Mouse (Mus musculus): ENCODE results near the gene Ly86. TPM values are rescaled to one million over a fixed set of nuclear protein-coding genes. Genes with fewer than 3 reads are reported as not detected.

Gene Ly86
- polyA plus RNA-seq, 1 experiment from 2014 or later, result 4.8 TPM

GRCm38 (mm10) chr13:37330971-37331370 is 14.0 kb upstream of the Ly86 start:
- DNase-seq (ENCODE audit: low spot score), result no peak
- H3K4me1 ChIP-seq, result no peaks in the 10 kb centered on the region
- H3K27ac ChIP-seq (replicated peaks), result no peak overlapping the region
- no peaks in the 10 kb centered on the region for H3K27me3 ChIP-seq (replicated peaks; ENCODE audit: low read depth, poor library complexity, severe bottlenecking)
- no peak overlapping the region for H3K4me3 ChIP-seq
- 84% methylated on average over 4 of the region's 4 CpGs for WGBS
- H3K36me3 ChIP-seq (replicated peaks), result no peaks in the 10 kb centered on the region
- H3K9me3 ChIP-seq, result no peaks in the 10 kb centered on the region

- H3K4me1 ChIP-seq, result no peaks in the 10 kb centered on the region
- H3K27ac ChIP-seq (replicated peaks), result no peak overlapping the region
- no peak overlapping the region for H3K4me3 ChIP-seq
- 79% methylated on average over 4 of the region's 4 CpGs for WGBS
- H3K27me3 ChIP-seq (replicated peaks; ENCODE audit: low read depth, poor library complexity, severe bottlenecking), result no peaks in the 10 kb centered on the region
- no peaks in the 10 kb centered on the region for H3K9me3 ChIP-seq
- DNase-seq (ENCODE audit: low spot score), result no peak
- no peaks in the 10 kb centered on the region for H3K36me3 ChIP-seq (replicated peaks)
These were observed 12.0 kb upstream of the Ly86 start for GRCm38 (mm10) chr13:37332779-37333543.

- H3K27ac ChIP-seq (replicated peaks), result no peak overlapping the region
- no peaks in the 10 kb centered on the region for H3K4me1 ChIP-seq
- WGBS, result 72% methylated on average over 1 of the region's 1 CpGs
- no peak overlapping the region for H3K4me3 ChIP-seq
- H3K36me3 ChIP-seq (replicated peaks), result no peaks in the 10 kb centered on the region
- no peak for DNase-seq (ENCODE audit: low spot score)
- H3K27me3 ChIP-seq (replicated peaks; ENCODE audit: low read depth, poor library complexity, severe bottlenecking), result no peaks in the 10 kb centered on the region
- no peaks in the 10 kb centered on the region for H3K9me3 ChIP-seq
These were observed 11.5 kb upstream of the Ly86 start for GRCm38 (mm10) chr13:37333544-37333870.

GRCm38 (mm10) chr13:37337269-37337668 is 7.7 kb upstream of the Ly86 start:
- 92% methylated on average over 4 of the region's 4 CpGs for WGBS
- Histone ChIP-seq H3K27me3 (replicated peaks; ENCODE audit: low read depth, poor library complexity, severe bottlenecking) (no peaks in the 10 kb centered on the region), H3K4me1 (no peaks in the 10 kb centered on the region), H3K9me3 (no peaks in the 10 kb centered on the region), H3K27ac (replicated peaks) (no peak overlapping the region), H3K4me3 (no peak overlapping the region), H3K36me3 (replicated peaks) (no peaks in the 10 kb centered on the region)
- DNase-seq (ENCODE audit: low spot score), result no peak

GRCm38 (mm10) chr13:37337871-37338270 is 7.1 kb upstream of the Ly86 start:
- 89% methylated on average over 7 of the region's 7 CpGs for WGBS
- Histone ChIP-seq H3K27me3 (replicated peaks; ENCODE audit: low read depth, poor library complexity, severe bottlenecking) (no peaks in the 10 kb centered on the region), H3K4me1 (no peaks in the 10 kb centered on the region), H3K4me3 (no peak overlapping the region), H3K27ac (replicated peaks) (no peak overlapping the region), H3K36me3 (replicated peaks) (no peaks in the 10 kb centered on the region), H3K9me3 (no peaks in the 10 kb centered on the region)
- DNase-seq (ENCODE audit: low spot score), result no peak

- H3K27ac ChIP-seq (replicated peaks), result no peak overlapping the region
- no peak for DNase-seq (ENCODE audit: low spot score)
- WGBS, result 79% methylated on average over 1 of the region's 1 CpGs
These were observed 2.2 kb upstream of the Ly86 start for GRCm38 (mm10) chr13:37342804-37343203.

GRCm38 (mm10) chr13:37345823-37346222 is 815 bp downstream of the Ly86 start:
- H3K4me3 ChIP-seq, result no peak overlapping the region
- no peak overlapping the region for H3K27ac ChIP-seq (replicated peaks)
- no peaks in the 10 kb centered on the region for H3K27me3 ChIP-seq (replicated peaks; ENCODE audit: low read depth, poor library complexity, severe bottlenecking)
- DNase-seq (ENCODE audit: low spot score), result no peak
- no peaks in the 10 kb centered on the region for H3K9me3 ChIP-seq
- 91% methylated on average over 10 of the region's 10 CpGs for WGBS
- no peaks in the 10 kb centered on the region for H3K36me3 ChIP-seq (replicated peaks)
- H3K4me1 ChIP-seq, result peaks cover 4% of the 10 kb centered on the region; the same call in 1 of the 2 replicates

More at GRCm38 (mm10) chr13:37342804-37343203, 2.2 kb upstream of the Ly86 start:
- peaks cover 4% of the 10 kb centered on the region; the same call in 1 of the 2 replicates for H3K4me1 ChIP-seq
- H3K4me3 ChIP-seq, result no peak overlapping the region
- no peaks in the 10 kb centered on the region for H3K36me3 ChIP-seq (replicated peaks)
- no peaks in the 10 kb centered on the region for H3K9me3 ChIP-seq
- H3K27me3 ChIP-seq (replicated peaks; ENCODE audit: low read depth, poor library complexity, severe bottlenecking), result no peaks in the 10 kb centered on the region

GRCm38 (mm10) chr13:37347871-37348595 is 3.0 kb downstream of the Ly86 start:
- Histone ChIP-seq H3K9me3 (no peaks in the 10 kb centered on the region), H3K27ac (replicated peaks) (no peak overlapping the region), H3K4me3 (no peak overlapping the region), H3K4me1 (peaks cover 4% of the 10 kb centered on the region; the same call in 1 of the 2 replicates), H3K27me3 (replicated peaks; ENCODE audit: low read depth, poor library complexity, severe bottlenecking) (no peaks in the 10 kb centered on the region), H3K36me3 (replicated peaks) (no peaks in the 10 kb centered on the region)
- DNase-seq (ENCODE audit: low spot score), result no peak
- WGBS, result 87% methylated on average over 8 of the region's 8 CpGs

- Histone ChIP-seq H3K4me3 (no peak overlapping the region), H3K9me3 (no peaks in the 10 kb centered on the region), H3K4me1 (peaks cover 4% of the 10 kb centered on the region; the same call in 1 of the 2 replicates), H3K27me3 (replicated peaks; ENCODE audit: low read depth, poor library complexity, severe bottlenecking) (no peaks in the 10 kb centered on the region), H3K27ac (replicated peaks) (no peak overlapping the region), H3K36me3 (replicated peaks) (no peaks in the 10 kb centered on the region)
- no peak for DNase-seq (ENCODE audit: low spot score)
- 91% methylated on average over 5 of the region's 5 CpGs for WGBS
These were observed 4.0 kb downstream of the Ly86 start for GRCm38 (mm10) chr13:37349051-37349450.

- Histone ChIP-seq H3K36me3 (replicated peaks) (no peaks in the 10 kb centered on the region), H3K4me3 (no peak overlapping the region), H3K27me3 (replicated peaks; ENCODE audit: low read depth, poor library complexity, severe bottlenecking) (no peaks in the 10 kb centered on the region), H3K4me1 (no peaks in the 10 kb centered on the region), H3K9me3 (no peaks in the 10 kb centered on the region), H3K27ac (replicated peaks) (no peak overlapping the region)
- WGBS, result 73% methylated on average over 2 of the region's 2 CpGs
- DNase-seq (ENCODE audit: low spot score), result no peak
These were observed 8.0 kb downstream of the Ly86 start for GRCm38 (mm10) chr13:37353016-37353415.

GRCm38 (mm10) chr13:37353868-37354267 is 8.9 kb downstream of the Ly86 start:
- no peaks in the 10 kb centered on the region for H3K27me3 ChIP-seq (replicated peaks; ENCODE audit: low read depth, poor library complexity, severe bottlenecking)
- no peaks in the 10 kb centered on the region for H3K4me1 ChIP-seq
- no peak overlapping the region for H3K4me3 ChIP-seq
- no peaks in the 10 kb centered on the region for H3K36me3 ChIP-seq (replicated peaks)
- no peak for DNase-seq (ENCODE audit: low spot score)
- H3K9me3 ChIP-seq, result no peaks in the 10 kb centered on the region
- 52% methylated on average over 4 of the region's 4 CpGs for WGBS
- H3K27ac ChIP-seq (replicated peaks), result no peak overlapping the region

- H3K4me3 ChIP-seq, result no peak overlapping the region
- H3K9me3 ChIP-seq, result no peaks in the 10 kb centered on the region
- no peaks in the 10 kb centered on the region for H3K27me3 ChIP-seq (replicated peaks; ENCODE audit: low read depth, poor library complexity, severe bottlenecking)
- no peaks in the 10 kb centered on the region for H3K4me1 ChIP-seq
- H3K36me3 ChIP-seq (replicated peaks), result no peaks in the 10 kb centered on the region
- H3K27ac ChIP-seq (replicated peaks), result no peak overlapping the region
- 88% methylated on average over 4 of the region's 4 CpGs for WGBS
- DNase-seq (ENCODE audit: low spot score), result no peak
These were observed 9.4 kb downstream of the Ly86 start for GRCm38 (mm10) chr13:37354432-37354831.

Measured in embryonic facial prominence, embryonic 10.5 days (tissue).